Mouse (Mus musculus) inflammation-experienced regulatory T-cells, adult 6 months (primary cell): Measurements from ENCODE around the gene Obp1a. TPM values are rescaled to one million over a fixed set of nuclear protein-coding genes. Genes with fewer than 3 reads are reported as not detected.

Source experiments
- ATAC-seq: one replicate; pipeline ENCODE4 v1.8.0; 2017
- polyA plus RNA-seq, 3 experiments: library from polyadenylated mRNA; unstranded; fragments of 100-300 nt; shearing (Covaris generic); gene quantifications; one replicate each; pipeline ENCODE4 v1.2.1; 2017

Gene Obp1a
- not detected for polyA plus RNA-seq

DNA sequence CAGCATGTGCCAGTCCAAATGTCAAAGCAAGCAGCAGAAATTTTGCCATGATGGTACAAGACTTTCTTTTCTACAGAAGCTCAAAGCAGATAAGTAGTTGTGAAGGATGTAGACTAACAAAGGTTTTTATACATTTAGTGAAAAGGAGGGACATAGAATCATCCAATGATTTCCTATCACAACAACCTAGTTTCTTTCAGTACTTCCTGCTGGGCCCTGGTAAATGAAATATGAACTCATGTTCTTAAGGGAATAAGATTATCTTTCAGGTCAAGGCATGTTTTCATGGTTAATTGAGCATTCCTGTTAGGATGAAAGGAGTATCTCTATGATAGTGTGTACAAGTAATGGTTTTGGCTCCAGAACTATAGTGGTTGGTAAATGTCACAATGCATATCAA lies at the start of gene Obp1a:
Obp1a (minus strand) TSS at position 101 of the 400 bp plus-strand sequence.
- no peak for ATAC-seq

- ATAC-seq: no peak
Observed at GRCm38 (mm10) chrX:78125167-78125566, 34.0 kb upstream of the Obp1a start, which contains the start of gene Gm5938. TSS of gene Gm5938 (plus strand) at chrX:78125467.

Other genes starting within 250 kb of the Obp1a start
- gene Pbsn, start 237.8 kb downstream of the Obp1a start, polyA plus RNA-seq: not detected
- not detected for gene Gm14744, start 226.6 kb downstream of the Obp1a start, polyA plus RNA-seq
- not detected for gene 5430402E10Rik, start 166.3 kb downstream of the Obp1a start, polyA plus RNA-seq
- gene Gm5938, start 34.1 kb upstream of the Obp1a start, polyA plus RNA-seq: not detected
- gene Obp1b, start 95.4 kb upstream of the Obp1a start, polyA plus RNA-seq: not detected
- not detected for gene Gm14743, start 154.5 kb upstream of the Obp1a start, polyA plus RNA-seq